Mouse (Mus musculus): ENCODE measurements around the gene Fam83e. TPM values are rescaled to one million over a fixed set of nuclear protein-coding genes. Genes with fewer than 3 reads are reported as not detected.
A peak's percentile ranks its signal among the peaks of the same experiment; 100 is the strongest.

Gene Fam83e
- polyA plus RNA-seq, 1 experiment from 2014 or later: 1.1 TPM

DNA sequence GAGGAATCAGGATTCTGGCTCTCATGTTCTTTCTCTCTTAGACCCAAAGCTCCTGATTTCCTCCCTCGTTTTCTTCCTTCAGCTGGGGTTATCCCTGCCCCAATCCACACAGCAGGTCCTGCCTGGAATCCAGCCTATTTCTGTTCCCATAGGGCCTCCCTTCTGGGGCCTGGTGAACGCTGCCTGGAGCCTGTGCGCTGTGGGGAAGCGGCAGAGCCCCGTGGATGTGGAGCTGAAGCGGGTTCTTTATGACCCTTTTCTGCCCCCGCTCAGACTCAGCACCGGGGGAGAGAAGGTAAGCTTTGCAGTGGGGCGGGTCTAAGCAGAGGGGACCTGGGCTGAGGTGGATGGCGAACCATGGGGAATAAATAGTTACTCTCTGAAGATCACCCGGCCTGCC is 19.9 kb upstream of the Fam83e start:
- H3K36me3 ChIP-seq (ENCODE audit: insufficient read depth, low read length): no peaks in the 10 kb centered on the region
- peak overlapping the region; percentile 59 for H3K9ac ChIP-seq (replicated peaks; ENCODE audit: low read length)
- H3K9me3 ChIP-seq (ENCODE audit: low read length): no peaks in the 10 kb centered on the region
- H3K4me3 ChIP-seq (ENCODE audit: low read length): peak overlapping the region; percentile 51
- peaks cover 23% of the 10 kb centered on the region for H3K27me3 ChIP-seq (ENCODE audit: insufficient read depth, low read length)
- H3K4me1 ChIP-seq (ENCODE audit: insufficient read depth, low read length): peaks cover 35% of the 10 kb centered on the region
- ATAC-seq (ENCODE audit: low FRiP score, low TSS enrichment): no peak
- WGBS: 26% methylated on average over 11 of the region's 11 CpGs
- peak overlapping the region; percentile 89 for H3K4me2 ChIP-seq (replicated peaks; ENCODE audit: low read depth, low read length)
- no peak overlapping the region for H3K27ac ChIP-seq (ENCODE audit: low read length)

DNA sequence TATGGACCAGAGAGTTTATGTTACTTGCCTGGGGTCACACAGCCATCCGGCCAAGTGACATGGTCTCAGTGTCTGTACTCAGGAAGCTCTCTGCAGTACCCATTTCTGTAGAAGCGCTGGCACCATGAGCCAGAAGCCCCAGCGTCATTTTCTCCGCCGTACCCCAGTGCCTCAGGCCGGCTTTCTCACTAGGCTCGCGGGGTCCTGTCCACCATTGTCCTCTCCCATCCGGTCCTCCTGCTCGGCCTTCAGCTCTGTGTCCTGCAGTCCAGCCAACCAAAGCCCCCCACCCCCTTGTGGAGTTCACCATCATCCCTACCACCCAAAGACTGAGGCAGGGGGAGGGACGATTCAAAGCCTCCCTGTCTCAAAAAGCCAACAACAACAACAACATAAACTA is 19.4 kb upstream of the Fam83e start:
- no peak for ATAC-seq (ENCODE audit: low FRiP score, low TSS enrichment)
- H3K36me3 ChIP-seq (ENCODE audit: insufficient read depth, low read length): no peaks in the 10 kb centered on the region
- H3K4me2 ChIP-seq (replicated peaks; ENCODE audit: low read depth, low read length): peak overlapping the region; percentile 89; the same call in 1 of the 2 replicates
- 83% methylated on average over 11 of the region's 11 CpGs for WGBS
- no peak overlapping the region for H3K4me3 ChIP-seq (ENCODE audit: low read length)
- H3K27me3 ChIP-seq (ENCODE audit: insufficient read depth, low read length): peaks cover 23% of the 10 kb centered on the region
- no peak overlapping the region for H3K9ac ChIP-seq (replicated peaks; ENCODE audit: low read length)
- H3K9me3 ChIP-seq (ENCODE audit: low read length): no peaks in the 10 kb centered on the region
- peaks cover 39% of the 10 kb centered on the region for H3K4me1 ChIP-seq (ENCODE audit: insufficient read depth, low read length)
- H3K27ac ChIP-seq (ENCODE audit: low read length): no peak overlapping the region

DNA sequence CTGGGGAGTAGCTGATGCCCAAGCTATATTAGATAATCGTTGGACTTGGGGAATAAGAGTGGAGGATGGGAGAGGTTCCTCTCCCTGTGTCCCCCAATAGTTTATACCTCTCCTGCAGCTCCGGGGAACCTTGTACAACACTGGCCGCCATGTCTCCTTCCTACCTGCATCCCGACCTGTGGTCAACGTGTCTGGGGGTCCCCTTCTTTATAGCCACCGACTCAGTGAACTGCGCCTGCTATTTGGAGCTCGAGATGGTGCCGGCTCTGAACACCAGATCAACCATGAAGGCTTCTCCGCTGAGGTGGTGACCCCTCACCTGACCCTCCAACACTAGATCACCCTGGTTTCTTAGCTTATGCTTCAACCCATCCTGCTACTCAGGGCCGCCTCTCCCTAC is 18.7 kb upstream of the Fam83e start:
- Histone ChIP-seq H3K9ac (replicated peaks; ENCODE audit: low read length) (no peak overlapping the region), H3K9me3 (ENCODE audit: low read length) (no peaks in the 10 kb centered on the region), H3K27me3 (ENCODE audit: insufficient read depth, low read length) (peaks cover 23% of the 10 kb centered on the region), H3K27ac (ENCODE audit: low read length) (no peak overlapping the region), H3K4me1 (ENCODE audit: insufficient read depth, low read length) (peaks cover 45% of the 10 kb centered on the region), H3K4me2 (replicated peaks; ENCODE audit: low read depth, low read length) (no peak overlapping the region), H3K36me3 (ENCODE audit: insufficient read depth, low read length) (no peaks in the 10 kb centered on the region), H3K4me3 (ENCODE audit: low read length) (no peak overlapping the region)
- ATAC-seq (ENCODE audit: low FRiP score, low TSS enrichment): no peak
- WGBS: 87% methylated on average over 11 of the region's 11 CpGs

DNA sequence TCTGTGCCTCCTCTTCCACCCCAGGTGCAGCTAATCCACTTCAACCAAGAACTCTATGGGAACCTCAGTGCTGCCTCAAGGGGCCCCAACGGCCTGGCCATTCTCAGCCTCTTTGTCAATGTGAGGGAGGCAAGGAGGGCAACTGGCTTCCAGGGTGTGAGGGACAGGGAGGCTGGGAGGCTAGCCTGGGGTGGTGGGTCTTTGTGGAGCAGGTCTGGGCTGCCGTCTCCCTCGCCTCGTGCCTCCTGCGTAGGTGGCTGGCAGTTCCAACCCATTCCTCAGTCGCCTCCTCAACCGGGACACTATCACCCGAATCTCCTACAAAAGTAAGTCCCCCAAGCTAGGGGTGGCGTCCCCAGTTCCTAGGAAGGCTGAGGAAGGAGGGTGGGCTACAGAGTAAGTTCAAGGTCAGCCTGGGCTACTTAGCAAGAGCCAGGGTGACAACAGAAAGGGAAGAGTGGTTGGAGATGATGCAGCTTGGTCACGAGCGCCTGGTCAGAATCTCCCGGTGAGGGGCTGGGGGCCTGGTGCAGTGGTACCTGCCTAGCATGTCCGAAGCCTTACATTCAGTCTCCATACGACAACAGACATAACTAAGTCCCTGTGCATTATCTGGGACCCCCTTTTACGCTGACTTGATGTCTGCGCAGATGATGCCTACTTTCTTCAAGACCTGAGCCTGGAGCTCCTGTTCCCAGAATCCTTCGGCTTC is 18.0 kb upstream of the Fam83e start:
- H3K4me1 ChIP-seq (ENCODE audit: insufficient read depth, low read length): peaks cover 50% of the 10 kb centered on the region
- WGBS: 90% methylated on average over 17 of the region's 17 CpGs

DNA sequence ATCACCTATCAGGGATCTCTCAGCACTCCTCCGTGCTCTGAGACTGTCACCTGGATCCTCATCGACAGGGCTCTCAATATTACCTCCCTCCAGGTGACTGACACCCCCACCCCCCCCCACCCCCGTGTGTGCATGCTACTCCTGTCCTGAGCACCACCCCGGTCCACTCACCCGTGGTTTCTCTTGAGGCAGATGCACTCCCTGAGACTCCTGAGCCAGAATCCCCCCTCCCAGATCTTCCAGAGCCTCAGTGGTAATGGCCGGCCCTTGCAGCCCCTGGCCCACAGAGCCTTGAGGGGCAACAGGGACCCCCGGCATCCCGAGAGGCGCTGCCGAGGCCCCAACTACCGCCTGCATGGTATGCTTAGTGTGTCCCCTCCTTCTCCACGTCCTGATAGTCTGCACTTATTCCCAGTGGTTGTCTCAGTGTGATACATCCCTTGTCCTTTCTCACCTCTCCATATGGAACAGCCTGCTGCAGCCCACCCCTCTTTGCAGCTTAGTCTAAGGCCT is 17.4 kb upstream of the Fam83e start:
- Histone ChIP-seq H3K27ac (ENCODE audit: low read length) (peak overlapping the region; percentile 86), H3K27me3 (ENCODE audit: insufficient read depth, low read length) (peaks cover 20% of the 10 kb centered on the region), H3K4me1 (ENCODE audit: insufficient read depth, low read length) (peaks cover 57% of the 10 kb centered on the region), H3K9me3 (ENCODE audit: low read length) (no peaks in the 10 kb centered on the region), H3K4me3 (ENCODE audit: low read length) (peak overlapping the region; percentile 71), H3K9ac (replicated peaks; ENCODE audit: low read length) (peak overlapping the region; percentile 74), H3K4me2 (replicated peaks; ENCODE audit: low read depth, low read length) (peak overlapping the region; percentile 94), H3K36me3 (ENCODE audit: insufficient read depth, low read length) (no peaks in the 10 kb centered on the region)
- ATAC-seq (ENCODE audit: low FRiP score, low TSS enrichment): no peak; the same call in 1 of the 2 replicates
- WGBS: 43% methylated on average over 12 of the region's 12 CpGs

More for the DNA sequence above, 18.0 kb upstream of the Fam83e start:
- H3K4me2 ChIP-seq (replicated peaks; ENCODE audit: low read depth, low read length): peak overlapping the region; percentile 94; the same call in 1 of the 2 replicates
- no peak for ATAC-seq (ENCODE audit: low FRiP score, low TSS enrichment)
- no peaks in the 10 kb centered on the region for H3K9me3 ChIP-seq (ENCODE audit: low read length)
- no peaks in the 10 kb centered on the region for H3K36me3 ChIP-seq (ENCODE audit: insufficient read depth, low read length)
- no peak overlapping the region for H3K4me3 ChIP-seq (ENCODE audit: low read length)
- H3K9ac ChIP-seq (replicated peaks; ENCODE audit: low read length): peak overlapping the region; percentile 74; the same call in 1 of the 2 replicates
- H3K27ac ChIP-seq (ENCODE audit: low read length): no peak overlapping the region
- peaks cover 23% of the 10 kb centered on the region for H3K27me3 ChIP-seq (ENCODE audit: insufficient read depth, low read length)

DNA sequence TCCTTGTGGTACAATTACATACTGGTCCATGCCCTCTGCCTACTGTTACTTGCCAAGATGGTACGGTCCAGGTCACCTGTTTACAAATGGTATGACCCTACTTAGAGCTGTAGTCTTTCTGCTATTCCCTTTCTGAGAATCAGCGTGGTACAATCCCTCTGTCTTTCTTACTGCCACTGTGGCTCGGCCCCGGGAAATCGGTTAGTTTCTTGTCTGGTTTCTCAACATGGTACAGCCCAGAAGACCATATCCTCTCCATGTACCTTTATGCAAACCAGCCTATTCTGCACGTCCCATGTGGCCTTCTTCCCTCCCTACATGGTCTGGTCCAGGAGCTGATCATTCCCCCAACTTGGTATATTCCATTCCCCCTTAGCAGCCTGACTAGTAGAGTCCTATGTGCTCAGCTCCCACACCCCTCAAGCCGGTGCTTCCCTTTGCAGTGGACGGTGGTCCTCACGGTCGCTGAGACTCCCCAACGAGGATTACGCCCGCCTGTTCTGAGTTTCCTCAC is 16.9 kb upstream of the Fam83e start:
- Histone ChIP-seq H3K36me3 (ENCODE audit: insufficient read depth, low read length) (no peaks in the 10 kb centered on the region), H3K4me1 (ENCODE audit: insufficient read depth, low read length) (peaks cover 62% of the 10 kb centered on the region), H3K27ac (ENCODE audit: low read length) (peak overlapping the region; percentile 86), H3K9me3 (ENCODE audit: low read length) (no peaks in the 10 kb centered on the region), H3K27me3 (ENCODE audit: insufficient read depth, low read length) (peaks cover 15% of the 10 kb centered on the region), H3K4me3 (ENCODE audit: low read length) (peak overlapping the region; percentile 71), H3K4me2 (replicated peaks; ENCODE audit: low read depth, low read length) (peak overlapping the region; percentile 94), H3K9ac (replicated peaks; ENCODE audit: low read length) (peak overlapping the region; percentile 74)
- ATAC-seq (ENCODE audit: low FRiP score, low TSS enrichment): peak; percentile 40
- under 1% methylated on average over 13 of the region's 13 CpGs for WGBS

DNA sequence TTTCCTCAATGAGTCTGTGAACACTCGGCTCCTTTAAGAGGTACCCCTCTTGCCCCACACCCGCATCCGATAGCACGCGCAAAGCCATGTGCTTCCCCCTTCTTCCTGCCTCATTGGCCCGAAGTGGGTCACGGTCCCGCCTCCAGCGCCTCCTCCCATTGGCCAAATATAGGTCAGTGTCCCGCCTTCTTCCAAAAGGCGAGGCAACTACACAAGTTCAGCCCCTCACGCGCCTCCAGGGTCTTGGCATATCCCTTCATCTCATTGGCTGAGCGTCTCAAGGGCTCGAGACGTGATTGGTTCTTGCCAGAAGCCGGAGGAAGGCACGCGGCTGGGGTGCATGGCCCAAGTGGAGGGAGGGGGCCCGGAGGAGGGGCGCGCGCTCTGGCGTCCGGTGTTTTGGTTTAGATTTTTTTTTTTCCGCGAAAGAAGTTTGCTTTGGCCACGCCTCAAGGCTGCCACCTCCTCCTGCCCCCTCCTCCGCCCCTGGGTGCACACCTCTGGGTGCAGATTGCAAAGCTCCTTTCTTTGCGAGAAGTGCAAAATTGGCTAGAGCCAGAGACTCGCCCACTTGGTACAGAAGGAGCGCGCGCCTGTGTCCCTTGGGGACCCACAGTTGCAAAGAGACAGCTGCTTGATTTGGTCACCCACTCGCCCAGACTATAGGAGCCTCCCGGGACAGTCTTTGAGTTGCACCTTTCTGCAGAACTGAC is 16.1 kb upstream of the Fam83e start, which contains the start of gene Dbp:
Gene Dbp (plus strand): TSS at position 359 of the 713 bp plus-strand sequence.
- H3K4me2 ChIP-seq (replicated peaks; ENCODE audit: low read depth, low read length): peak within 1 kb of the TSS; percentile 94
- no peaks in the 10 kb centered on the region for H3K36me3 ChIP-seq (ENCODE audit: insufficient read depth, low read length)
- ATAC-seq (ENCODE audit: low FRiP score, low TSS enrichment): peak; percentile 88
- H3K4me3 ChIP-seq (ENCODE audit: low read length): peak within 1 kb of the TSS; percentile 71
- no peaks in the 10 kb centered on the region for H3K9me3 ChIP-seq (ENCODE audit: low read length)
- peaks cover 7% of the 10 kb centered on the region for H3K27me3 ChIP-seq (ENCODE audit: insufficient read depth, low read length)
- peak within 1 kb of the TSS; percentile 89 for H3K9ac ChIP-seq (replicated peaks; ENCODE audit: low read length)
- 0% methylated on average over 36 of the region's 36 CpGs for WGBS
- H3K4me1 ChIP-seq (ENCODE audit: insufficient read depth, low read length): peaks cover 62% of the 10 kb centered on the region
- H3K27ac ChIP-seq (ENCODE audit: low read length): peak within 1 kb of the TSS; percentile 86

DNA sequence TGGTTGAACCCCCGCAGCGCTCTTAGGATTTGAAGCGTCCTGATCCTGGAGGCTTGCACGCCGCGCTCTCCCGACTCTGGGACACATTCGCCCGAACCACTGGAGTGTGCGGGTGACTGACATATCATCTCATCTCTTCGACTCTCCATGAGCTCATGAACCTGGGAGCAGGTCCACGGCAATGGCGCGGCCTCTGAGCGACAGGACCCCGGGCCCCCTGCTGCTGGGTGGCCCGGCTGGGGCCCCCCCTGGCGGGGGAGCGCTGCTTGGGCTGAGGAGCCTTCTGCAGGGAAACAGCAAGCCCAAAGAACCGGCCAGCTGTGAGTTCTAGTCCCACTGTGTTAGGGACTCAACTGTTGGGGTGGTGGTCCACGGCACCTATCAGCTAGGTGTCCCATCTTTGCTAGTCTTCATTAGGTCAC is 15.6 kb upstream of the Fam83e start:
- H3K27me3 ChIP-seq (ENCODE audit: insufficient read depth, low read length): peaks cover 1% of the 10 kb centered on the region; the same call in 1 of the 2 replicates
- H3K9ac ChIP-seq (replicated peaks; ENCODE audit: low read length): peak overlapping the region; percentile 89
- no peak; the same call in none of the 2 replicates for ATAC-seq (ENCODE audit: low FRiP score, low TSS enrichment)
- H3K36me3 ChIP-seq (ENCODE audit: insufficient read depth, low read length): peaks cover 4% of the 10 kb centered on the region
- H3K4me2 ChIP-seq (replicated peaks; ENCODE audit: low read depth, low read length): peak overlapping the region; percentile 94
- peak overlapping the region; percentile 83 for H3K27ac ChIP-seq (ENCODE audit: low read length)
- WGBS: under 1% methylated on average over 21 of the region's 21 CpGs
- peaks cover 56% of the 10 kb centered on the region for H3K4me1 ChIP-seq (ENCODE audit: insufficient read depth, low read length)
- no peaks in the 10 kb centered on the region for H3K9me3 ChIP-seq (ENCODE audit: low read length)
- peak overlapping the region; percentile 71 for H3K4me3 ChIP-seq (ENCODE audit: low read length)

DNA sequence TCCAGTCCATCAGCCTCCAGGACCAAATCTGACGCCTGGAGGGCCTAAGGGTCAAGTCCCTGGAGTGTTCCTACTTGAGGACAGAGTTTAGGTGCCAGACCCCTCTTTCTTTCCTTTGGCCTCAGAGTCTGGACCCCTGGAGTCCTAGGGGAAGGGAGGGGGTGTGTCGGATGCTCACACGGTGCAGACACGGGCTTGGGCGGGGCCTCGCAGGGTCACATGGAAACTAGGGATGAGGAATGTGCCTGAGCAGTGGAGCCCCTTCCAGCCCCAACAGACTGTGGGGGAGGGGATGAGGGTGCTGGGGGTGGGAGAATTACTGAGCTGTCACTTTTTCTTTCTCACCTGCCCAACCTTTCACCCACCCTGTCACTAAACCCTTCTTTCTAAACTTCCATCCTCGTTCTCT is 15.1 kb upstream of the Fam83e start:
- Histone ChIP-seq H3K4me3 (ENCODE audit: low read length) (peak overlapping the region; percentile 71), H3K9me3 (ENCODE audit: low read length) (no peaks in the 10 kb centered on the region), H3K4me2 (replicated peaks; ENCODE audit: low read depth, low read length) (peak overlapping the region; percentile 94), H3K9ac (replicated peaks; ENCODE audit: low read length) (peak overlapping the region; percentile 89), H3K27ac (ENCODE audit: low read length) (peak overlapping the region; percentile 94), H3K27me3 (ENCODE audit: insufficient read depth, low read length) (no peaks in the 10 kb centered on the region), H3K4me1 (ENCODE audit: insufficient read depth, low read length) (peaks cover 53% of the 10 kb centered on the region), H3K36me3 (ENCODE audit: insufficient read depth, low read length) (peaks cover 8% of the 10 kb centered on the region)
- 2% methylated on average over 7 of the region's 7 CpGs for WGBS
- ATAC-seq (ENCODE audit: low FRiP score, low TSS enrichment): peak; percentile 10; the same call in 1 of the 2 replicates

All from kidney, embryonic 16.5 days (tissue).